Mouse (Mus musculus): ENCODE results near the gene Afdn. TPM values are rescaled to one million over a fixed set of nuclear protein-coding genes. Genes with fewer than 3 reads are reported as not detected.
"Not testable (repeated sequence)": the region's sequence is repeated elsewhere in the genome, so short reads cannot be mapped to it uniquely, and the experiment has no call there.

The Afdn gene
- total RNA-seq, 1 experiment from 2014 or later, result 121 TPM

DNA sequence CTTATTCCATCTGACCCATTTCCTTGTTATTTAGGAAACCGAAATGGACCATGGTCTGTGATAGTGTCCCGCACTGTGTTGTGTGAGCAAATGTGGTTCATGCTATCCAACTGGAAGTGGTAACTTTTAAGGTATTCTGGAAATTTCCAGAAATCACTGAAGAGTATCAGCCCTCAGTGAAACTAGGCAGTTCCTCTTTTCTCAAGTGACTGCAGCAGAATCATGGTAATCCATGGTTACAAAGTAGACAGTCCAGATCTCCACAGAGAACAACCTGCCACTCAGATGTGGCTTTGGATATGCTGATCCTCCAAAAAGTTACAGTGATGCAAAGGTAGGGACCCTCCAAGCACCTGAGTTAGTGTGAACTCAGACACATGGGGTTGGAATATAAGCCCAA is 21.4 kb upstream of the Afdn start:
- DNase-seq, result no peak

DNA sequence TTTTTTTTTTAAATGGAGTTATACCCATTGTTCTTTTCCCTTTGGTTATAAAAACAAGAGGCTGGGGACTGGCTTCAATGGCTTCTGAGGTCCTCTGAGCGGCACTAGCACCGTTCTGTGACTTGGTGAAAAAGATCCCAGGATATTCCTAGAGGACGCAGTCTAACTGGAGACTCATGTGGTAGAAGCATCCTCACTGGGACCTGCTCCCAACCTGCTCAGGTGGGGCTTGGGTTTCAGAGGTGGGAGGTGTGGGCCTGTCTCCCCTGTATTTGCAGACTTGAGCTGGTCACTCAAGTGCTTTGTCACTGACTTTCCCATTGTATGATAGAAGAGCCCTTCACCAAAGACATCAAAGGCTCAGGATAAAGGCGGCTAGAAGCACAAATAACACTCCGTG is 20.4 kb upstream of the Afdn start:
- no peak for DNase-seq

DNA sequence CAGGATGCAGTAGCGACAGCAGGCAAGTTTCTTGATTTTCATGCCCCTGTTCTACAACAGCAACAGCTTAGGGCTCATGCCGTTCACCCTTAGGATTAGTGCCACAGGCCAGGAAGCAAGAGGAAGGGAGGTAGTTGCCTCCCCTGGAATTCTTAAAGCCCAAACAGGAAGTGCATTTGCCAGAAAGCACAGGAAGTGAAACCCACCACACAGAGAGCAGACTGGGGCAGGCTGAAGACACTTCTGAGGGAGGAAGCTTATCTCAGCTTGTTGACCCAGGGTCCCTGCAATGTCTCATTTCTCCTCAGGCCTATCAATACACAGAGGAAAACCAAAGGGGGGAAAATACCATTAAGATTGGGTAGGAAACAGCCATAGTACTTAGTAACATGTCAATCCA is 19.5 kb upstream of the Afdn start:
- no peak for DNase-seq

DNA sequence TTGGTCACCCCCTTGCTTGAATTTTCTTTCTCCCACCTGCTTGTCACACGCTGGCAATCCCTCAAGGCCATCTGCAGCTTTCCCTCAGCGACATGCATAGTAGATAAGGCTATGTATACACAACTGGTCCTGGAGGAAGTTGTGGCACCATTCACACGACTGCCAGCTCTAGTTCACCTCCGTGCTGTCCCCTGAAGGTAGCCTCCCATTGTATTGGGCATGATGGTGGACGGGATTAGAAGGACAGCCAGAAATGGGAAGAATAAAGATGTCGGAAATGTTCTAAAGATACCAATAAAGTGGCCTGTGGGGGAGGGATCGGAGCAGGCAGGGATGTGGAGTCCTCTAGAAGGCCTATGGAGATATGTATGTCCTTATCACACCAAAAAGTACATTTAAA is 18.7 kb upstream of the Afdn start:
- no peak for DNase-seq

- no peak for DNase-seq
These were observed 18.0 kb upstream of the Afdn start for GRCm38 (mm10) chr17:13742334-13742733.

DNA sequence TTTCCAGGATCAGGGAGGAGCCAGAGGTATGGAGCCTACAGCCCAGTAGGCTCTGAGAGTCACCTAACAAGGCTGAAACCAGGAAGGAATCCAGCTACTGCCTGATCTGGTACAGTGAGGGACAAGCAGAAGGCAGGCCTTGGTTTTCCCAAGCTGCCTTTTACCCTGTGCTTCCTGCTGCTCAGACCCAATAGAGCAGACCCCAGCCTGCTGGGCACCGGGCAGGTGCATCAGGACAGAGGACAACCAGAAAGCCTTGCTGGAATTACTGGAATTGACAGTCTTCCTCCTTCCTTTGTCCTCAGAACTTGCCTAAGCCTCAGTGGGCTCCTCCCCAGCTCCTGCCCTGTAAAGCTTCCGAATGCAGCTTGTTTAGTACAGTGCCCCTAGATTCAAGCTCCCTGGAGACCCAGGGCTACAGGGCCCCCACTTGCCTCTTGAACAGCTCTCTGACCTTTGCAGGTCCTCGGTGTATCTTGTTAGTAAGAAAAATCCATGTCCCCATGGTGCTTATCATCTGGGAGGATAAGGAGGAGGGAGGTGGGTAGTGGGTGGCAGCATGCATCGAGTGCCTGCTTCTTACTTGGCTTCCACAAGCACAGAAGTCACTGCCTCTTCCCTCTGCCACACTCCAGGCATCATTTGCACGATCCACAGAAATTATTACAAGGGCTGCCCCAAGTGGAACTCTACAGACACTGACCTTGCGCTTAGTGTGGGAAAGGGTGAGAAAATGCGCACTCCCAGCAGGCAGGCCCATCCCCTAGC is 17.2 kb upstream of the Afdn start:
- DNase-seq, result no peak

DNA sequence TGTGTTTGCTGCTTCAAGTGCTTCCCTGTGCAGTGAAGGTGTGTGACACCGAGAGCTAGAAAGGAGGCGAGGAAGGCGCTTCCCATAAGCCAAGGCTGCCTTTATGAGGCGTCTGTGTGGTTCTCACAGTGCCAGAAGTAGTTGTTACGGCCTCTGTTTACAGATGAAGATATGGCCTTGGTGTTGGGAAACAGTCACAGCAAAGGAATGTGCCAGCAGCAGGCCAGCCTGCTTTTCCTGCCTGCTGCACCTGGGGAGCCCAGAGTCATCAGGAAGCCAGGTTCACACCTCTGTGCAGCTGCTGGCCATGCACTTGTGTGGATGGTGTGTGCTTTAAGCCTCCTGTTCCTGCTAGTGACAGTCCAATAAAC is 16.6 kb upstream of the Afdn start:
- no peak for DNase-seq

- no peak for DNase-seq
These were observed 16.1 kb upstream of the Afdn start for GRCm38 (mm10) chr17:13744219-13744618.

DNA sequence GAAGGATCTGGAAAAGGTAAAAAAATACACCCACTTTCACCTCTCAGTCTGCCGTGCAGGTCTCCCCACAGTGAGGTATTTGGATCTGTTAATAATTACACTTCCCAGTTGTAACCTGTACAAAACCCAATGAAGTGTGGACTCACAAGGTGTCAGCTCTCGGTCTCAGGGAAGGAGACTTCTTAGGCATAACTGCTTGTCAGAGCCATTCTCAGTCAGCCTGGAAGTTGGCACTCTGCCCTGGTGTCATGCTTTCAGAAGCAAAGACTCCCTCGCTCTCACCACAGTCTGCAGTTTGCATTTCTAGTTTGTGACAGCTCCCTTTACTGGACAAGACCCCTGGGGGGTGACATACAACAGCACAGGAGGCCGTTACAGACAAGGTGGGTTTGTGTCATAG is 15.5 kb upstream of the Afdn start:
- peak; percentile 70 for DNase-seq

GRCm38 (mm10) chr17:13745373-13745772 is 15.0 kb upstream of the Afdn start:
- no peak for DNase-seq

- DNase-seq, result no peak
These were observed 14.0 kb upstream of the Afdn start for GRCm38 (mm10) chr17:13746330-13746729.

- DNase-seq, result no peak
These were observed 12.7 kb upstream of the Afdn start for GRCm38 (mm10) chr17:13747681-13748080.

- no peak for DNase-seq
These were observed 11.3 kb upstream of the Afdn start for GRCm38 (mm10) chr17:13749027-13749426.

DNA sequence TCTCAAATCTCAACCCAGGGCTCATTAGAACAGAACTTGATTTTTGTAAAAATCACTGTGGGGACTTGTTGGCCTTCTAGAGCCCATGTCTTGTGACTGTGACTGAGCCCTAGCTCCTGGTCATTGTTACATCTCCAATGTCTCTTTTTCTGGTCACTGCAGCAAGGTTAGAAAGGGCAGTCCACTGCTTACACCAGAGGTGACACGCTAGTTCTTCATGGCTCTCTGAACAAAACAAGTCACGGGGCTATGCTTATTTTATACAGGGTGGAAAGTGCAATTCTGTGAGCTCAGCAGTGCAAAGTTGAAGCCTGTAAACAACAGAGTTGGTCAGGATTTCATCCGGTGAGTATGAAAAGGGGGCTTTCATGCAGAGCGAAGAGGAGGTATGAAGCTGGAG is 6.4 kb upstream of the Afdn start:
- DNase-seq, result no peak

DNA sequence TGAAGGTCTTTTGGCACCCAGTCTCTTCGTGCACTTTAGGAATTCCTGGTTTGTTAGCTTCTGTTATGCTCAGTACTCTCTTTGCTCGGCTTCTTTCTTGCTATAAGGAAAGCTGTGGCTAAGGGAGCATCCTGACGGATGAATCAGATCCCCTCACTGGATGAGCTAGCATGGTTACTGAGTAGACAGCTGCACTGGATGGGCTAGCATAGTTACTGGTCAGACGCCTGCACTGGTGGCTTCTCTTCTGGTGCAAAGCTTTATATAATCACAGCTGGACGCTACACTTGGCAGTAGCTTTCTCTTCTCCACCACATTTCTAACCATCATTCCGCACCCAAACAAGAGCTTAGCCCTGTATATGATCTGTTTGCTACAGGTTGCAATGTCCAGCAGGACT is 5.4 kb upstream of the Afdn start:
- no peak for DNase-seq

- DNase-seq, result no peak
These were observed 1.8 kb upstream of the Afdn start for GRCm38 (mm10) chr17:13758586-13758985.

GRCm38 (mm10) chr17:13759156-13759852 is 1.0 kb upstream of the Afdn start:
- DNase-seq, result peak; percentile 42

DNA sequence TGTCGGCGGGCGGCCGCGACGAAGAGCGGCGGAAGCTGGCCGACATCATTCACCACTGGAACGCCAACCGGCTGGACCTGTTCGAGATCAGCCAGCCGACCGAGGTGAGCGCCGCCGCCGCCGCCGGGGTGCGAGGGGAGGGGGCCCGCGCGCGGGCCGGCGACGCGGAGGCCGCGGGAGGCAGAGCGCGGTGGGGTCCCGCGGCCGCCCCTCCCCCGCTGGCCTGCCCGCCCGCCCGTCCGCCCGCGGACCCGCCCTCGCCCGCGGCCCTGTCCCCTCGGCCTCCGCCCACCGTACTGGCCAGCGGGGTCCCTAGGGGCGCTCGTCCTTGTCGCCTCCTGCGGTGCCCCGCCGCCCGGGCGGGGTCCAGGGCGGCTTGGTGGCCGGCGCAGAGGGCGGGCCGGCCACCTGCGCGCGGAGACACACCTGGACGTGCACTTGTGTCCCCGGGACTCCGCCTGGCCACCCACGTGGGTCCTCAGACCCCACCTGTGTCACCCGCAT is 388 bp downstream of the Afdn start:
- DNase-seq, result no peak

DNA sequence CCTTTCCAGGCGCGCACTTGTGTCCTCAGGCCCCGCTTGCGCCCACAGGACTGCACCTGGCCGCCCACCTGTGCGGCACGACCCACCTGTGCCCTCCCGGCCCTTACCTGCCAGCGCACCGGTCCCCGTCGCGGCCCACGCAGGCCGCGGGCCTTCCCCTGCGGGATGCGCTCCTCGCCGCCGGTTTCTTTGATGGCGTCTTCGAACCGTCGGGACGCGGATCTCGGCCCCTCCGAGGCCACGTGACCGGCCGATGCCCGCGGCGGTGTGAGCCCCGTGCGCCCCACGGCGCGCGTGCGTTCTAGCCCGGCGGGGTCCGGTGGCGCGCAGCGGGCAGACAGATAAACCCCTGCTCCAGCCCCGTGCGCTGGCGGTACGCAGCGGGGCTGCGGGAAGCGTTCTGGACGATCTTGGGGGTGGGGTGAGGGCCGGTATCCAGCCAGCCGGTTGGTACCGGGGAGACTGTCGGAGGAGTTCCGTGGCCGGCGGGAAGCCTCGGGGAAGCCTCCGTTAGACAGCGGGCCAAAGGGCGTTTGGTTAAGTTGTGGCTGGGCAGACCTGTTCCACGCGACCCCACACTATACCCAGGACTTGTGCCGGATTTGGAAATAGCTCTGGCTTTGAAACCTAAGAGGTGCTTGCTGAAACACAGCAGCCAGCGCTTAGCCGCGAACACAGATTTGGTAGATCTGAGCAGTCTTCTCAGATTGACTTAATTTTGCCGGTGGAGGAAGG is 1.0 kb downstream of the Afdn start, which contains the start of gene Tcte2:
Gene Tcte2 (minus strand): TSS at position 647 of the 735 bp plus-strand sequence.
- DNase-seq, result peak; percentile 65

DNA sequence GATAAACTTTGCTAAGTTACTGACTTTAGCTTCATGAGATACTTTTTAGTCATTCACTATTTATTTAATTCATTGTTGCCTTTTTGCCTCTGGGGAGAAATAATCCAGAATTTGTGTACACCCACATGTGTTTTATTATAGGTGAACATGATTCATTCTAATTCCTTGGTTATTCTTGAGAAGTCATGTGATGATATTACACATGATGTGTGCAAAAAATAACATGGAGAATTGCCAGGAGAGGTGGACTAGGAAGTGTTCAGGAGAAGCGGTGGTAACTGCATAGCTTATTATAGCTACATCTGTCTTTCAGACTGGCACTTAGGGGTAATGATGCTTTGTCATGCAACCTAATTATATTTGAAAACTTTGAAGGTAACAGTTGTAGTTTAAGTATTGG is 3.5 kb downstream of the Afdn start:
- DNase-seq, result no peak

DNA sequence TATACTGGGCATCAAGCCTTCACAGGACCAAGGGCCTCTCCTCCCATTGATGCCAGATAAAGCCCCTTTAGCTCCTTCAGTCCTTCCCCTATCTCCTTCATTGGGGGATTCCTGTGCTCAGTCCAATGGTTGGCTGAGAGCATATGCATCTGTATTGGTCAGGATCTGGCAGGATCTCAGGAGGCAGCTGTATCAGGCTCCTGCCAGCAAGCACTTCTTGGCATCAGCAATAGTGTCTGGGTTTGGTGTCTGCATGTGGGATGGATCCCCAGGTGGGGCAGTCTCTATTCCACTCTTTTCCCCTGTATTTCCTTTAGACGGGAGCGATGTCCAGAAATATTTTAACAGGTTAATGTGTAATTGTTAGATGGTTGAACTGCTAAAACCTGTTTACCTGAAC is 4.6 kb downstream of the Afdn start:
- DNase-seq, result not testable (repeated sequence)

GRCm38 (mm10) chr17:13768531-13768930 is 8.2 kb downstream of the Afdn start:
- DNase-seq, result no peak

DNA sequence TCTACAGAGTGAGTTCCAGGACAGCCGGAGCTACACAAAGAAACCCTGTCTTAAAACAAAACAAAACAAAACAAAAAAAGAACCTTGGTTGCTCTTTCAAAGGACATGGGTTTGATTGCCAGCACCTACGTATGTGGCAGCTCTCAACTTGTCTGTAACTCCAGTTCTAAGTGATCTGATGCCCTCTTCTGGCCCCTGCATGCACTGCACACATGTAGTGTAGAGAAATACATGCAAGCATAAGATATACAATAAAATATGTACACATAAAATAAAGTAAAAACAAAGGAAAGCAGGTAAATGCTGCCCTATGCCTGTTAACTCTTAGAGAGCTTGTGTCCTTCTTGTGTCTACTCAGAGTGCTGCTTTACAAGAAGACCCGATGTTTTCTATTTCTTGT is 8.9 kb downstream of the Afdn start:
- peak; percentile 35 for DNase-seq

All from adrenal gland, postnatal 14 days (tissue).